Mouse (Mus musculus): Measurements from ENCODE around the gene 4931400O07Rik.

Gene 4931400O07Rik

DNA sequence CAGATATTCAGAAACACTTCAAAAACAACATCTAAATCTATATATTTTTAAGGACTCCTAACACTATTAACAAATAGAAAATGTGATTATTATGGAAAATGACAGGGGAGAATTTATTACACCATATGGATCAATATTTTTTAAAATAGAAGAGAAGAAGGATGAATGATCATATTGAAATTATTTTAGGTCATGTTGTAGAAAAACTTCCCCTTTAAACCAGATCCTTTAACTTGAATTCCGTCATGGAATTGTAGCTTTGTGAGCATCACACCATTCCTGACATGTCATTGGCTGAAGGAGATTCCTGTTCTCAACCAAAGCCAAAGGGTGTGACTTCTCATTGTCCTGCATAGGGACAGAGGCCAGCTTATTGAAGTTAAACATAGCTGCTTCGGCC, at the start of gene 4931400O07Rik:
4931400O07Rik (plus strand) TSS at position 301 of the 400 bp plus-strand sequence.
- DNase-seq: no peak
